Mouse (Mus musculus): ENCODE measurements at regions not wholly inside any gene's neighbourhood (a gene's known extent, or its start where the extent isn't known, plus 50 kb on each side); places are given as distances from the start of the nearest gene placed in this dataset.

GRCm38 (mm10) chr6:101585871-101586270, 208.2 kb upstream of the Pdzrn3 start:
- no peak for TF ChIP-seq CTCF (IDR thresholded peaks at IDR 0.05; ENCODE audit: insufficient read depth, low read length)
- no peak for TF ChIP-seq POLR2A (IDR thresholded peaks at IDR 0.05; ENCODE audit: borderline replicate concordance, extremely low read depth, low read depth, low read length)
